ENCODE assay signal across 8 mouse cellular contexts in genomic region chr7:24269667-24270287, GRCm38 (mm10). TPM values are rescaled to one million over a fixed set of nuclear protein-coding genes. Genes with fewer than 3 reads are reported as not detected.
A peak's percentile ranks its signal among the peaks of the same experiment; 100 is the strongest.
DNase-seq lines count a peak whose midpoint lies in the region; ATAC-seq lines count a peak whose summit lies in the region.

No protein-coding gene starts in this region.

- DNase-seq in kidney, postnatal 10 days, result no peak
- no peak for DNase-seq in embryonic facial prominence, embryonic 11.5 days (ENCODE audit: low spot score)
- DNase-seq in right cerebral cortex, postnatal 25 days, result no peak
- DNase-seq in adrenal gland, postnatal 10 days, result no peak
- no peak for DNase-seq in layer of hippocampus, postnatal 36 days

- peaks cover 5% of the 10 kb centered on the region for H3K4me1 ChIP-seq in kidney, embryonic 15.5 days
- H3K4me1 ChIP-seq in embryonic facial prominence, embryonic 11.5 days (ENCODE audit: control insufficient read depth, insufficient read depth, low read length), result no peaks in the 10 kb centered on the region
- peaks cover 10% of the 10 kb centered on the region for H3K4me1 ChIP-seq in hindbrain, embryonic 13.5 days (replicated peaks)
- H3K4me1 ChIP-seq in midbrain, embryonic 13.5 days (replicated peaks), result peaks cover 20% of the 10 kb centered on the region

- peak overlapping the region; percentile 75 for H3K4me2 ChIP-seq in kidney, embryonic 15.5 days
- H3K4me2 ChIP-seq in embryonic facial prominence, embryonic 11.5 days (ENCODE audit: low read depth, low read length), result peak overlapping the region; percentile 27
- H3K4me2 ChIP-seq in hindbrain, embryonic 13.5 days, result peak overlapping the region; percentile 79
- H3K4me2 ChIP-seq in midbrain, embryonic 13.5 days (replicated peaks), result peak overlapping the region; percentile 72

- H3K9ac ChIP-seq in kidney, embryonic 15.5 days, result 0 out of 2 replicates have a peak overlapping the region, but pooled peaks have one; percentile 34
- peak overlapping the region; percentile 19 for H3K9ac ChIP-seq in embryonic facial prominence, embryonic 11.5 days (replicated peaks; ENCODE audit: low read length)
- peak overlapping the region; percentile 82 for H3K9ac ChIP-seq in hindbrain, embryonic 13.5 days
- H3K9ac ChIP-seq in midbrain, embryonic 13.5 days (replicated peaks), result peak overlapping the region; percentile 79

- no peaks in the 10 kb centered on the region for H3K27me3 ChIP-seq in kidney, embryonic 15.5 days
- no peaks in the 10 kb centered on the region for H3K27me3 ChIP-seq in embryonic facial prominence, embryonic 11.5 days (ENCODE audit: control insufficient read depth, insufficient read depth, low read length)
- no peaks in the 10 kb centered on the region for H3K27me3 ChIP-seq in hindbrain, embryonic 13.5 days
- H3K27me3 ChIP-seq in midbrain, embryonic 13.5 days, result no peaks in the 10 kb centered on the region

- WGBS in kidney, embryonic 15.5 days, result 36% methylated on average over 7 of the region's 7 CpGs
- 35% methylated on average over 7 of the region's 7 CpGs for WGBS in embryonic facial prominence, embryonic 11.5 days
- 39% methylated on average over 7 of the region's 7 CpGs for WGBS in hindbrain, embryonic 13.5 days
- 40% methylated on average over 7 of the region's 7 CpGs for WGBS in midbrain, embryonic 13.5 days

- H3K4me3 ChIP-seq in kidney, embryonic 15.5 days (replicated peaks), result peak overlapping the region; percentile 65
- H3K4me3 ChIP-seq in embryonic facial prominence, embryonic 11.5 days (ENCODE audit: low read depth, low read length), result peak overlapping the region; percentile 58
- H3K4me3 ChIP-seq in hindbrain, embryonic 13.5 days, result peak overlapping the region; percentile 63
- peak overlapping the region; percentile 60 for H3K4me3 ChIP-seq in midbrain, embryonic 13.5 days (replicated peaks)

- no peaks in the 10 kb centered on the region for H3K9me3 ChIP-seq in kidney, embryonic 15.5 days (replicated peaks)
- no peaks in the 10 kb centered on the region for H3K9me3 ChIP-seq in embryonic facial prominence, embryonic 11.5 days (replicated peaks; ENCODE audit: control insufficient read depth, low read length)
- H3K9me3 ChIP-seq in hindbrain, embryonic 13.5 days, result no peaks in the 10 kb centered on the region
- no peaks in the 10 kb centered on the region for H3K9me3 ChIP-seq in midbrain, embryonic 13.5 days

- H3K36me3 ChIP-seq in kidney, embryonic 15.5 days, result peaks cover 15% of the 10 kb centered on the region
- peaks cover 5% of the 10 kb centered on the region for H3K36me3 ChIP-seq in embryonic facial prominence, embryonic 11.5 days (replicated peaks; ENCODE audit: control insufficient read depth, insufficient read depth, low read depth, low read length)
- peaks cover 24% of the 10 kb centered on the region for H3K36me3 ChIP-seq in hindbrain, embryonic 13.5 days
- peaks cover 22% of the 10 kb centered on the region for H3K36me3 ChIP-seq in midbrain, embryonic 13.5 days

- peak; percentile 64 for ATAC-seq in kidney, embryonic 15.5 days (replicated peaks; ENCODE audit: low FRiP score)
- peak; percentile 45 for ATAC-seq in embryonic facial prominence, embryonic 11.5 days (replicated peaks; ENCODE audit: insufficient number of reproducible peaks, low FRiP score, low TSS enrichment, low read depth)
- ATAC-seq in hindbrain, embryonic 13.5 days (ENCODE audit: low FRiP score), result peak; percentile 65
- peak; percentile 74 for ATAC-seq in midbrain, embryonic 13.5 days

- H3K27ac ChIP-seq in kidney, embryonic 15.5 days, result peak overlapping the region; percentile 77; the same call in 1 of the 2 replicates
- no peak overlapping the region for H3K27ac ChIP-seq in embryonic facial prominence, embryonic 11.5 days (replicated peaks; ENCODE audit: low read depth, low read length)
- H3K27ac ChIP-seq in hindbrain, embryonic 13.5 days, result no peak overlapping the region
- no peak overlapping the region for H3K27ac ChIP-seq in midbrain, embryonic 13.5 days

RNA-seq across cellular contexts. Expression of gene Zfp93, which starts 0.4 kb away (rescaled TPM):
- polyA plus RNA-seq in kidney, embryonic 15.5 days (2015; fragmentation: Nextera tagmentation; extraction: Ambion mirVana), result 10.7 and 11.5 TPM in 2 replicates
- 9.8 and 11.7 TPM in 2 replicates for polyA plus RNA-seq in embryonic facial prominence, embryonic 11.5 days (2014; fragmentation: Nextera tagmentation; extraction: Ambion mirVana)
- polyA plus RNA-seq in hindbrain, embryonic 13.5 days (2015; fragmentation: Nextera tagmentation; extraction: Ambion mirVana), result 6.9 and 8.4 TPM in 2 replicates
- 7.7 and 7.8 TPM in 2 replicates for polyA plus RNA-seq in midbrain, embryonic 13.5 days (2015; fragmentation: Nextera tagmentation; extraction: Ambion mirVana)
- total RNA-seq in adrenal gland, postnatal 10 days (2021), result 1 to 10 TPM; 4.1 to 4.8 TPM
- total RNA-seq in layer of hippocampus, postnatal 36 days (2021), result 10 to 100 TPM; 12.3 to 13.9 TPM

RNA-seq across cellular contexts. Expression of gene Zfp108, which starts 15.2 kb away (rescaled TPM):
- 3.6 and 4.2 TPM in 2 replicates for polyA plus RNA-seq in kidney, embryonic 15.5 days (2015; fragmentation: Nextera tagmentation; extraction: Ambion mirVana)
- 3.8 and 4.0 TPM in 2 replicates for polyA plus RNA-seq in embryonic facial prominence, embryonic 11.5 days (2014; fragmentation: Nextera tagmentation; extraction: Ambion mirVana)
- 4.3 and 5.8 TPM in 2 replicates for polyA plus RNA-seq in hindbrain, embryonic 13.5 days (2015; fragmentation: Nextera tagmentation; extraction: Ambion mirVana)
- 4.6 and 5.1 TPM in 2 replicates for polyA plus RNA-seq in midbrain, embryonic 13.5 days (2015; fragmentation: Nextera tagmentation; extraction: Ambion mirVana)
- 1 to 10 TPM; 2.0 to 3.5 TPM for total RNA-seq in adrenal gland, postnatal 10 days (2021)
- total RNA-seq in layer of hippocampus, postnatal 36 days (2021), result 1 to 10 TPM; 7.8 to 9.7 TPM

RNA-seq across cellular contexts. Expression of gene Zfp61, which starts 31.3 kb away (rescaled TPM):
- 40.0 and 43.9 TPM in 2 replicates for polyA plus RNA-seq in kidney, embryonic 15.5 days (2015; fragmentation: Nextera tagmentation; extraction: Ambion mirVana)
- polyA plus RNA-seq in embryonic facial prominence, embryonic 11.5 days (2014; fragmentation: Nextera tagmentation; extraction: Ambion mirVana), result 48.0 and 58.8 TPM in 2 replicates
- polyA plus RNA-seq in hindbrain, embryonic 13.5 days (2015; fragmentation: Nextera tagmentation; extraction: Ambion mirVana), result 44.1 and 50.3 TPM in 2 replicates
- 41.2 and 49.4 TPM in 2 replicates for polyA plus RNA-seq in midbrain, embryonic 13.5 days (2015; fragmentation: Nextera tagmentation; extraction: Ambion mirVana)
- total RNA-seq in adrenal gland, postnatal 10 days (2021), result 10 to 100 TPM in 1 of 2 experiments, 1 to 10 TPM in 1; 5.8 to 12.1 TPM
- total RNA-seq in layer of hippocampus, postnatal 36 days (2021), result 10 to 100 TPM; 23.6 to 25.6 TPM

RNA-seq across cellular contexts. Expression of gene Zfp109, which starts 32.4 kb away (rescaled TPM):
- 5.6 and 6.1 TPM in 2 replicates for polyA plus RNA-seq in kidney, embryonic 15.5 days (2015; fragmentation: Nextera tagmentation; extraction: Ambion mirVana)
- polyA plus RNA-seq in embryonic facial prominence, embryonic 11.5 days (2014; fragmentation: Nextera tagmentation; extraction: Ambion mirVana), result 5.1 and 5.7 TPM in 2 replicates
- polyA plus RNA-seq in hindbrain, embryonic 13.5 days (2015; fragmentation: Nextera tagmentation; extraction: Ambion mirVana), result 3.8 and 3.9 TPM in 2 replicates
- 3.9 and 4.5 TPM in 2 replicates for polyA plus RNA-seq in midbrain, embryonic 13.5 days (2015; fragmentation: Nextera tagmentation; extraction: Ambion mirVana)
- 1 to 10 TPM; 2.5 to 2.8 TPM for total RNA-seq in adrenal gland, postnatal 10 days (2021)
- 10 to 100 TPM in 1 of 2 experiments, 1 to 10 TPM in 1; 8.8 to 10.4 TPM for total RNA-seq in layer of hippocampus, postnatal 36 days (2021)

RNA-seq across cellular contexts. Expression of gene Zfp94, which starts 46.7 kb away (rescaled TPM):
- 11.3 and 12.1 TPM in 2 replicates for polyA plus RNA-seq in kidney, embryonic 15.5 days (2015; fragmentation: Nextera tagmentation; extraction: Ambion mirVana)
- polyA plus RNA-seq in embryonic facial prominence, embryonic 11.5 days (2014; fragmentation: Nextera tagmentation; extraction: Ambion mirVana), result 10.7 and 15.2 TPM in 2 replicates
- polyA plus RNA-seq in hindbrain, embryonic 13.5 days (2015; fragmentation: Nextera tagmentation; extraction: Ambion mirVana), result 18.5 and 20.7 TPM in 2 replicates
- 19.4 and 22.0 TPM in 2 replicates for polyA plus RNA-seq in midbrain, embryonic 13.5 days (2015; fragmentation: Nextera tagmentation; extraction: Ambion mirVana)
- 1 to 10 TPM; 2.7 to 6.4 TPM for total RNA-seq in adrenal gland, postnatal 10 days (2021)
- 10 to 100 TPM; 12.2 to 14.8 TPM for total RNA-seq in layer of hippocampus, postnatal 36 days (2021)

Comparison
In these comparisons a context has a peak if more than half of its experiments do, and no peak if none do; other contexts are left out.
1. H3K4me2 ChIP-seq: peak in every context shown above with its lines; median percentile 79 in hindbrain, embryonic 13.5 days; 75 in kidney, embryonic 15.5 days; 72 in midbrain, embryonic 13.5 days; 27 in embryonic facial prominence, embryonic 11.5 days.
2. H3K9ac ChIP-seq: peak in every context shown above with its lines; median percentile 82 in hindbrain, embryonic 13.5 days; 79 in midbrain, embryonic 13.5 days; 34 in kidney, embryonic 15.5 days; 19 in embryonic facial prominence, embryonic 11.5 days.